Mouse (Mus musculus) neural tube, embryonic 12.5 days (tissue): Measurements from ENCODE around the gene Ints6l. TPM values are rescaled to one million over a fixed set of nuclear protein-coding genes. Genes with fewer than 3 reads are reported as not detected.
"Not testable (repeated sequence)": the region's sequence is repeated elsewhere in the genome, so short reads cannot be mapped to it uniquely, and the experiment has no call there.

ENCODE experiments used
- ATAC-seq: fragments of 200-750 bp; cut with Nextera tagmentation; 2 replicates; pipeline ENCODE4 v1.8.0; 2017; ENCODE audit warnings: low read depth, mild to moderate bottlenecking, moderate TSS enrichment, moderate library complexity; ENCODE audit not compliant: low FRiP score
- H3K27ac ChIP-seq: fragments of 300-500 bp; sonication (generic); 2 replicates; pipeline ENCODE4 v1.5.1; 2016
- H3K27me3 ChIP-seq: fragments of 300-500 bp; sonication (generic); replicated peaks from 2 replicates; pipeline ENCODE4 v1.6.1; 2016; ENCODE audit warnings: mild to moderate bottlenecking
- H3K36me3 ChIP-seq: fragments of 300-500 bp; sonication (generic); 2 replicates; pipeline ENCODE4 v1.6.1; 2016; ENCODE audit warnings: mild to moderate bottlenecking
- H3K4me1 ChIP-seq: fragments of 300-500 bp; sonication (generic); 2 replicates; pipeline ENCODE4 v1.6.1; 2016
- H3K4me2 ChIP-seq: fragments of 300-500 bp; sonication (generic); replicated peaks from 2 replicates; pipeline ENCODE4 v1.6.1; 2016; ENCODE audit warnings: mild to moderate bottlenecking
- H3K4me3 ChIP-seq: fragments of 300-500 bp; sonication (generic); 2 replicates; pipeline ENCODE4 v1.5.1; 2016
- H3K9ac ChIP-seq: fragments of 300-500 bp; sonication (generic); 2 replicates; pipeline ENCODE4 v1.6.1; 2016; ENCODE audit warnings: mild to moderate bottlenecking
- H3K9me3 ChIP-seq: fragments of 300-500 bp; sonication (generic); 2 replicates; pipeline ENCODE4 v1.6.1; 2016; ENCODE audit warnings: mild to moderate bottlenecking
- WGBS: fragments of 180-500 bp; shearing (Covaris S2); methylation state at CpG from one replicate; pipeline ENCODE4 v1.1.7; 2016; 5-methylcytosine and 5-hydroxymethylcytosine counted together
- polyA plus RNA-seq: library from polyadenylated mRNA; unstranded; fragments of >200 nt; fragmentation: Nextera tagmentation; extraction: Ambion mirVana; gene quantifications from 2 replicates; pipeline ENCODE4 v1.2.1, GENCODE M21; 2016

Ints6l gene
- polyA plus RNA-seq, 1 experiment from 2014 or later: 22.0 TPM

DNA sequence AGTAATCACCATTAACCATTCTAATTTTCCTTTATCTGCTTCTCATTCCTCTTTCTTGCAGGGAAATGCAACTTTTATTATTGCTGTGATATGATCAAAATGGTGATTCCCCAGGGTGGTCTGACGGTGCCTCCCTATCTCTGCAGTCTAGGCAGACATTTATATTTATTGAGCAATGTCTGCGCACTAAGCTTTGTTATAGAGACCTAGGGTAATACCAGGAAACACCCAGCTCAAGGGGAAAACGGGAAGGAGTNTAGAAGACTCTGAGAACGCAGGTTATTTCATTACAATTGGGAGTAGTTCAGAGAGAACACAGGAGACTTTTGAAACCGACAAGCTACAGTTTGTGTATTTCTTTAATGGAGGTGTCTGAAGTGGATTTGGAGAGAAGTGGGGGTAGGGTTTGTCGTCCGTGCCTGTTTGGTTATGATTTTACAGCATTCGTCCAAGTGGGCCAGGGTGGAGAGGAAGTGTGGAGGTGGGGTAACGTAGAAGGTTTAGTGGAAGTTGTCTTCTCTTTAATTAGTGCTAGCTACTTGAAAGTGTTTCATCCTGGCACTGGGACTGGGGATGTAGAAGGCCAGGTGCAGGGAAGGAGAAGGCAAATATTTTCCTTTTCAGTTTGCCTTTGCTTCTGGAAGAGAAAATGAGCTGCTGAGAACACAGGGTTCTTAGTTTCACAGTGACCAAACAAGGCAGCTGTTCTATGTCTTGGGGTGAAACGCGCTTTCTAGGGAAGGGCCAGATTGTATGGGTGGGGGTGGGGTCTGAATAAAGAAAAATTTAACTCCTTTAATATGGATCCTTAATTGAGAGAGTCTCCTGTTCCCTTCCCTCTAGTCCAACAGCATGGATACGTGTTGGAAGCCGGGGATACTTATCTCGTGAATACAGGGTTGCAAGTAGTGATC is 7.6 kb downstream of the Ints6l start:
- ATAC-seq: no peak
- no peaks in the 10 kb centered on the region for H3K9me3 ChIP-seq
- no peak overlapping the region for H3K9ac ChIP-seq
- no peak overlapping the region for H3K4me3 ChIP-seq
- no peaks in the 10 kb centered on the region for H3K4me1 ChIP-seq
- WGBS: 79% methylated on average over 14 of the region's 14 CpGs
- H3K4me2 ChIP-seq: no peak overlapping the region
- no peaks in the 10 kb centered on the region for H3K36me3 ChIP-seq
- H3K27me3 ChIP-seq: no peaks in the 10 kb centered on the region
- H3K27ac ChIP-seq: no peak overlapping the region

DNA sequence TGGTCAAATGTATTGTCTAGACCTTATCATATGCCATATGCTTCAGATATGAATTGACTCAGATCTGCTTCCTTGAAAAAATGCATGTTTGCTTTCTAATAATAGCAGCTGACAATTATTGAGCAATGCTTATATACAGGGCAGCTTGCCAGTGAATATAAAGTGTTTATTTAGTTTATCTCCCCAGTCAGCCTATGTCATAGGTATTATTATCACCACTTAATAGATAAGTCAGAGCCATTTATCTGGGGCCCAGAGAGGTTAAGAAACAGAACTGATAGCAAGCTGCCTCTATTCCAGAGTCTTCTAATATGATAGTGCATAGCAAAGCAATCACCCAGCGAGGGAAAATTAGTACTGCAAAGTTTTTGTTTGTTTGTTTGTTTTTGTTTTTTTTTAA is 10.2 kb downstream of the Ints6l start:
- no peak overlapping the region for H3K4me3 ChIP-seq
- H3K4me1 ChIP-seq: no peaks in the 10 kb centered on the region
- H3K9ac ChIP-seq: no peak overlapping the region
- no peak for ATAC-seq
- H3K36me3 ChIP-seq: no peaks in the 10 kb centered on the region
- H3K9me3 ChIP-seq: no peaks in the 10 kb centered on the region
- H3K4me2 ChIP-seq: no peak overlapping the region
- no peak overlapping the region for H3K27ac ChIP-seq
- no peaks in the 10 kb centered on the region for H3K27me3 ChIP-seq
- 95% methylated on average over 1 of the region's 1 CpGs for WGBS

DNA sequence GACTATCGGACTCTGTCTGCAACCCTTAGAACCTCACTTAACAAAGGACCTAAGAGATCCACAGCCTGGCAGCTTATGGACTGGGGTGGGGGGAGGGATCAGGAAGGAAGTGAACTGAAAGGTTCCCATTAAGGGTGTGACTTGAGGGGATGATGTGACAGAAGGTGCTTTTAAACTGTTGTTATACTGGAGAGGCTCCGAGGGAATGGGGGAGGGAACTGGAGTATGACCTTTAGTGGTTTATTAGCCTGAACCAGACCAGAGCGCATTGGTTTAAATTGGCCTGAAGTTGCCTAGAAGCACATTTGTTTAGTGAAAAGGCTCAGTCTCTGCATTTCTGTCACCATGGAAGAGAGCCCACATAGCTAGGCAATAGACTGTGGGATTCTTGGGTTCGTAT is 13.0 kb downstream of the Ints6l start:
- H3K36me3 ChIP-seq: no peaks in the 10 kb centered on the region
- no peaks in the 10 kb centered on the region for H3K27me3 ChIP-seq
- H3K4me2 ChIP-seq: no peak overlapping the region
- WGBS: 59% methylated on average over 4 of the region's 4 CpGs
- H3K4me3 ChIP-seq: no peak overlapping the region
- no peak for ATAC-seq
- no peak overlapping the region for H3K27ac ChIP-seq
- H3K9me3 ChIP-seq: no peaks in the 10 kb centered on the region
- no peaks in the 10 kb centered on the region for H3K4me1 ChIP-seq
- H3K9ac ChIP-seq: no peak overlapping the region

- ATAC-seq: no peak
- Histone ChIP-seq H3K4me2 (no peak overlapping the region), H3K4me1 (no peaks in the 10 kb centered on the region), H3K36me3 (no peaks in the 10 kb centered on the region), H3K9me3 (no peaks in the 10 kb centered on the region), H3K27ac (no peak overlapping the region), H3K9ac (no peak overlapping the region), H3K4me3 (no peak overlapping the region), H3K27me3 (no peaks in the 10 kb centered on the region)
- WGBS: 55% methylated on average over 6 of the region's 6 CpGs
Measured at GRCm38 (mm10) chrX:56468422-56468821, 13.8 kb downstream of the Ints6l start.

DNA sequence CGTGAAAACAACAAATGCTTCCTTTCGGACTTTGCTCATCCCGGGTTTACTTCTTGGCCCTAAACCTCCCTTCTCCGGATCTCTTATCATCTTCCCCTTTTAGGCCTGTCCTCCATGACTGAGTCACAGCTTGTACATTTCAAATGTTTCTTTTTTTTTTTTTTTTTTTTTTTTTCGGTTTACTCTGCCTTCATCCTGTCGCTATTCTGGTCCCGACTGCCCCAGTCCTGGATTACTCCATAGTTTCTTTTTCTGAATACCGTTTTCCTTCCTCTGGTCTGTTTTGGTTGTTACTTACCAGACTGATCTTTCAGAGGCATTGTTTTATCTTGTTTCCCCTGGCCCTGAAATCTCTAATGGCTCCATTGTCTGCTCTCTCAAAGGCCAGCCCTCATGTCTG is 19.4 kb downstream of the Ints6l start:
- no peaks in the 10 kb centered on the region for H3K27me3 ChIP-seq

GRCm38 (mm10) chrX:56477553-56477952 is 22.9 kb downstream of the Ints6l start:
- H3K4me3 ChIP-seq: no peak overlapping the region
- ATAC-seq: no peak
- WGBS: 82% methylated on average over 3 of the region's 3 CpGs
- H3K9me3 ChIP-seq: no peaks in the 10 kb centered on the region
- no peak overlapping the region for H3K9ac ChIP-seq
- H3K4me1 ChIP-seq: no peaks in the 10 kb centered on the region
- H3K36me3 ChIP-seq: no peaks in the 10 kb centered on the region
- no peaks in the 10 kb centered on the region for H3K27me3 ChIP-seq
- no peak overlapping the region for H3K4me2 ChIP-seq
- H3K27ac ChIP-seq: no peak overlapping the region

More for the DNA sequence above, 19.4 kb downstream of the Ints6l start:
- Histone ChIP-seq H3K4me3 (no peak overlapping the region), H3K4me1 (no peaks in the 10 kb centered on the region), H3K9me3 (no peaks in the 10 kb centered on the region), H3K27ac (no peak overlapping the region), H3K36me3 (no peaks in the 10 kb centered on the region), H3K9ac (no peak overlapping the region), H3K4me2 (no peak overlapping the region)
- ATAC-seq: no peak
- 77% methylated on average over 8 of the region's 8 CpGs for WGBS

- Histone ChIP-seq H3K36me3 (no peaks in the 10 kb centered on the region), H3K9me3 (no peaks in the 10 kb centered on the region), H3K4me1 (no peaks in the 10 kb centered on the region), H3K4me3 (no peak overlapping the region), H3K27me3 (no peaks in the 10 kb centered on the region), H3K9ac (no peak overlapping the region), H3K4me2 (no peak overlapping the region), H3K27ac (no peak overlapping the region)
- no peak for ATAC-seq
- WGBS: 67% methylated on average over 3 of the region's 3 CpGs
Measured at GRCm38 (mm10) chrX:56481906-56482305, 27.2 kb downstream of the Ints6l start.

GRCm38 (mm10) chrX:56489758-56490157 is 35.1 kb downstream of the Ints6l start:
- WGBS: 31% methylated on average over 1 of the region's 1 CpGs
- no peak overlapping the region for H3K27ac ChIP-seq
- no peaks in the 10 kb centered on the region for H3K9me3 ChIP-seq
- H3K36me3 ChIP-seq: no peaks in the 10 kb centered on the region
- H3K4me3 ChIP-seq: no peak overlapping the region
- no peaks in the 10 kb centered on the region for H3K27me3 ChIP-seq
- H3K4me1 ChIP-seq: no peaks in the 10 kb centered on the region
- ATAC-seq: no peak
- no peak overlapping the region for H3K4me2 ChIP-seq
- H3K9ac ChIP-seq: no peak overlapping the region

- no peak overlapping the region for H3K4me3 ChIP-seq
- no peaks in the 10 kb centered on the region for H3K36me3 ChIP-seq
- H3K4me1 ChIP-seq: no peaks in the 10 kb centered on the region
- H3K27ac ChIP-seq: no peak overlapping the region
- no peak overlapping the region for H3K9ac ChIP-seq
- H3K4me2 ChIP-seq: no peak overlapping the region
- no peaks in the 10 kb centered on the region for H3K27me3 ChIP-seq
- ATAC-seq: no peak
- 85% methylated on average over 7 of the region's 7 CpGs for WGBS
- no peaks in the 10 kb centered on the region for H3K9me3 ChIP-seq
Measured at GRCm38 (mm10) chrX:56497241-56497640, 42.6 kb downstream of the Ints6l start.

DNA sequence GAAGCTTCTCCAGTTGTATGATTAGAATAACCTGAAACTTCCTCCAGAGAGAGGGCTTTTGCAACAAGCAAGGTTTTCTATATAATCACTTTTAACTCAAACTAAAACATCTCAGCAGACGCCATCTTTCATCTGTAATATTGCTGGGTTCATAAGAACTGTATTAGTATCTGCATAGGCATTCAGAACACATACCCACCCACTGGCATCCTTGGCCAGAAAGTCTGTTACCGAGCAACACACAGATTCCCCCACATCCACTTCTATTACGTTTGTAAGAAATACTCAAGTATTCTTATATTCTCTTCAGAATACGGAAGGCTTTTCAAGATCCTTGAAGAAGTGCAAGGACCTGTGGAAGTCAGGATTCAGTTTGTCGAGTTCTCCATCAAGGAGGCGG is 69.8 kb downstream of the Ints6l start, which contains the start of gene Gm10477:
Gene Gm10477, plus strand, starts transcription at position 301 of the 400 bp plus-strand sequence.
- H3K9ac ChIP-seq, H3K9me3 ChIP-seq, H3K4me3 ChIP-seq, H3K4me2 ChIP-seq, H3K27ac ChIP-seq, H3K36me3 ChIP-seq, H3K27me3 ChIP-seq, ATAC-seq, H3K4me1 ChIP-seq: not testable (repeated sequence)
- WGBS: 90% methylated on average over 6 of the region's 6 CpGs

GRCm38 (mm10) chrX:56531266-56531665 is 76.6 kb downstream of the Ints6l start:
- H3K4me3 ChIP-seq: no peak overlapping the region
- H3K36me3 ChIP-seq: no peaks in the 10 kb centered on the region
- no peak for ATAC-seq
- no peak overlapping the region for H3K27ac ChIP-seq
- no peak overlapping the region for H3K4me2 ChIP-seq
- no peaks in the 10 kb centered on the region for H3K9me3 ChIP-seq
- H3K9ac ChIP-seq: no peak overlapping the region
- H3K27me3 ChIP-seq: no peaks in the 10 kb centered on the region
- 12% methylated on average over 3 of the region's 3 CpGs for WGBS
- H3K4me1 ChIP-seq: no peaks in the 10 kb centered on the region

- Histone ChIP-seq H3K9me3 (no peaks in the 10 kb centered on the region), H3K9ac (no peak overlapping the region), H3K4me1 (no peaks in the 10 kb centered on the region), H3K4me3 (no peak overlapping the region), H3K36me3 (no peaks in the 10 kb centered on the region), H3K4me2 (no peak overlapping the region), H3K27me3 (no peaks in the 10 kb centered on the region), H3K27ac (no peak overlapping the region)
- 60% methylated on average over 4 of the region's 4 CpGs for WGBS
- no peak for ATAC-seq
Measured at GRCm38 (mm10) chrX:56537162-56537561, 82.5 kb downstream of the Ints6l start.

DNA sequence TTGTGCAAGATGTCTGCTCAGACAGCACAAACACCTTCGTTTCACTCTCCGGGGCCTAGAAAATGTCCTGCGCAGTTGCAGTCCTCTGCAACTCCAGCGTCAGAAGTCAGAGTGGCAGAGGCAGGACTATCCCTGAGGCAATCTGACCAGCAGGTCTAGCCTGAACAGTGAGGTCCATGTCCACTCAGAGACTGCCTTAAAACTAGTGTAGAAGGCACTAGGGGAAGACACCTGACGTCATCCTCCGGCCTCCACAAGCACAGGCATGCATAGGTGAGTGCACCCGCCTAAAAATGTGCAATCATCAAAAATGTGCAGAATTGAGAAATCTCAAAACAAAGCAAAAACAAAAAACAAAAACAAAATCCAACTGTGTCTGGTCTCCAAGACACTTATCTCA is 94.8 kb downstream of the Ints6l start, which contains the start of gene Gm648:
Gene Gm648, minus strand, starts transcription at position 101 of the 400 bp plus-strand sequence.
- Histone ChIP-seq H3K4me3 (no peak within 1 kb of the TSS), H3K27me3 (no peaks in the 10 kb centered on the region), H3K9me3 (no peaks in the 10 kb centered on the region), H3K27ac (no peak within 1 kb of the TSS), H3K9ac (no peak within 1 kb of the TSS), H3K36me3 (no peaks in the 10 kb centered on the region), H3K4me2 (no peak within 1 kb of the TSS), H3K4me1 (no peaks in the 10 kb centered on the region)
- 86% methylated on average over 7 of the region's 7 CpGs for WGBS
- no peak for ATAC-seq
